ENCODE assay signal across 12 mouse cellular contexts in the genomic region with DNA sequence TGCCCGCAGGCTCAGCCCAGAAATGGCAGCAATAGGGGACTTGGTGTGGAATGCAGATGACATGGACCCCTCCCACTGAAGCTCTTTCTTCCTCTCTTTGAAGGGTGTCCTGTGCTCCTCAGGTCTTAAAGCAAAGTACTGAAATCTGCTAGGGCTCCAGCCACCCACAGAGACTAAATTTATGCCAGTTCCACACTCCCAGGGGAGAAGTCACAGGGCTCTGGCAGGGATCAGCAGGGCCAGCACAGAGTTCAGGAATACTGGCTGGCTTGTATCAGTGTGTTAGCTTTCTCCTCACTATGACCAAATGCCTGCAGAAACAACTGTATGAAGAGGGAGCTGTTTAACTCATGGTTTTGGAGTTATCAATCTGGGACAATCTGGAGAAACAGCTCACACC.
"Had no signal": no experiment of that assay in that cellular context is flagged by ENCODE, and none has a peak within 500 bp of the region (broad histone marks: within the 10 kb centered on the region; RNA-seq: fewer than 3 reads in every experiment).

No protein-coding gene starts in this region.

- DNase-seq: lung, embryonic 14.5 days; lung, postnatal 10 days; lung, postnatal 4 days; midbrain, embryonic 14.5 days; retina, postnatal 1 day; right cerebral cortex, adult 18-20 months; right cerebral cortex, postnatal 25 days; right cerebral cortex, postnatal 4 days; spleen, adult 18-20 months; thymus, adult 18-20 months; thymus, postnatal 14 days; thymus, postnatal 36 days had no signal
